Mouse (Mus musculus) thymus, postnatal 0 days (tissue): ENCODE results near the gene Gnao1. TPM values are rescaled to one million over a fixed set of nuclear protein-coding genes. Genes with fewer than 3 reads are reported as not detected.
A peak's percentile ranks its signal among the peaks of the same experiment; 100 is the strongest.

Experiments
- DNase-seq: peaks from one replicate; pipeline ENCODE4 v3.0.0-alpha.2; 2015; ENCODE audit warnings: low spot score
- polyA plus RNA-seq: library from polyadenylated mRNA; unstranded; fragments of >200 nt; fragmentation: Nextera tagmentation; extraction: Ambion mirVana; gene quantifications from 2 replicates; pipeline ENCODE4 v1.2.1, GENCODE M21; 2015

Gnao1 gene
- polyA plus RNA-seq, 1 experiment from 2014 or later: 0.60 TPM

DNA sequence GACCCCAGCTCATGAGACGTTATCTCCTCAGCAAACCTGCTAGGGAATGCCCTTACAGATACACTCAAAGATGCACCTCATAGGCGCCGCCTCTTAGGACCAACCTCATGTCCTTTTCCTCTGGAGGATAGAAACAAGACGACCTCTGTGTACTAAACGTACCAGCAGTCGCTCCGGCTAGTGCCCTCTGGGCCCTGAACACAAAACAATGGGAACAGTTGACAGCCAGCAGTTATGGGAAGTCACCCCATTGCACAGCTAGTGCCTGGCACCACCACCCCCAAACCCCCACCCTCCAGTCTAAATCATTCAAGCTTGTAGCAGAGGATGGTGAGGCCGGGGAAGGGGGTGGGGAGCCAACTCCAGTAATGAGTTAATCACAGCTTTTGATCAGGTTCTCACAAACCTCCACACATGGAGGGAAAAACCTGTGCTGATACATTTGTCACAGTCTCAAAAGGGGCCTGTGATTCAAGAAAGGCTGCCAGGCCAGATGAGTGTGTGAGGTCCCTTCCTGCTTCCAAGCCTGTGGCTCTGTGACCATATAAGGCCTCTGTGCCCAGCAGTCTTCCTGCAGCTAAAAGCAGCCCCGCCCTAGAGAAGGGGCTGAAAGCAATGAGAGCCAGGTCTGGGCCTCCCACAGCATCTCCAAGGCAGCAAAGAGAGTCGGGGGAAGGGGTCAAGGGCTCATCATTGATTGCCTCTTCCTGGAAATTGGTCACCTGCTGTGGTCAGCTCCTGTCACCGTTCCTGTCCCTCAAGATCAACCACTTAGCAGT lies 79.1 kb downstream of the Gnao1 start:
- no peak for DNase-seq

DNA sequence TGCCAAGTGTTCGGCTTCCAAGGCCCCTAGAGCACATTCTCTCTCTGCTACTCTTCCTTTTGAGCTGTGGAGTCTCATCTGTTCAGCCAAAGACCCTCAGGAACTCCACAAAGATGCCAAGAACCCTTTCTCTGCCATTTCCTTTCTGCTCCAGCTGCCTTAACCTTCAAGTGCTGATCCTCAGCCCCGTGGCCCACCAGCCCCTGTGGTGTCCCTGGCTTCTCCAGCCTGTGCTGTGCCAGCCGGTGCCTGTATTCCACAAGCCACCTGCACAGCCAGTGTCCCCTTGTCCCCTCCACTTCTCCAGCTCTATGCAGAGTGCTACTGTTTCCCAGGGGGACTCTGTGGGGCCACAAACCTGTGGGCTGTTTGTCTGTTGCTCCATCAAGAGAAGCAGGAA lies 83.8 kb downstream of the Gnao1 start:
- no peak for DNase-seq

DNA sequence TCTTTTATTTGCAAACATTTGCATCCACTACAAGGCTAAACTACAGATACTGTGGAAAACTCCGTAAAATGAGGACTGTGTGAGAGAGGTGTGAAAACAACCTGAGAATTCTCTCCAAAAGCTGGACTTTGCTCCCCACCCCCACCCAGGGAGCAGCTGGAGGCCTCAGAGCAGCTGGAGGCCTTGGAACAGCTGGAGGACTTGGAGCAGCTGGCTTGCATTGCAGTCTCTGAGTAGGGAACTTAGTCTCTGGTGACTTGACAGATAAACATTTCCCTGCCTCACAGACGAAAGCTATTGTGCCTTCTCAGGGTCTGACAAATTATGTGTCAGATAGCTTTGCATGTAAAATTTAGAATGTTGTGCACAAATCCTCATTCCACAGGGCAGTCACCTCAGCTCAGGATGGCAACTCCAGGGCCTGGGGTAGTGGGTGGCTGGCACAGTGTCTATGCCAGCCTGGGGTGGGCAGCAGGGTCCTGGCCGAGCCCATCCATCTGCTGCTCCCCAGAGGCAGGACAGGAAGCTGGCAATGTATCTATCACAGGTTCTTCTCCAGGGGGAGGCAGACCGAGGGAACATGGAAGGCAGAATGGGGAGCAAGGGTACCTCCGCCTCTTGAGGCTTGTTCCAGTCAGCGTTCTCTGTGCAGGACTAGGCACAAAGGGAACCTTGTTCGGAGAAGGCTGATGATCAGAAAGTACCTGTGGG lies 87.2 kb downstream of the Gnao1 start:
- DNase-seq: no peak

- no peak for DNase-seq
Measured at GRCm38 (mm10) chr8:93898570-93898969, 88.8 kb downstream of the Gnao1 start.

DNA sequence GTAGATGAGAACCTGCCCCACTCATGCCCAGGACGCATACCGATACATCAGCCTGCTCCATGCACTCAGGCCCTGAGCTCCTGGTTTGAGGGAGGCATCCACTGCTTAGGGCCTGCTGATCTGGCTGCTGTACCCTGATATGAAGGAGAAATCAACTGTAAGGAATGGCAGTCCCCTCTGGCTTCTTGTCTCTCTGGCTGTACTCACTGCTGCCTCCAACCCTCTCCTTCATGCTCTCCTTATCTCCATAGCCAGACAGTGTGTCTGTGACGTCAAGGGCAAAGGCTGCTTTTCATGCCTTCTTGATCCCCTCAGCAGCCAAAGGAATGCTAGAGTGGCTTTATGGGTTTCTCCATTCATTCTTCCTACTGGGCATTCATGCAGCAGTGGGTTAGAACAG lies 92.3 kb downstream of the Gnao1 start:
- no peak for DNase-seq

- no peak for DNase-seq
Measured at GRCm38 (mm10) chr8:93906961-93907360, 97.2 kb downstream of the Gnao1 start.

DNA sequence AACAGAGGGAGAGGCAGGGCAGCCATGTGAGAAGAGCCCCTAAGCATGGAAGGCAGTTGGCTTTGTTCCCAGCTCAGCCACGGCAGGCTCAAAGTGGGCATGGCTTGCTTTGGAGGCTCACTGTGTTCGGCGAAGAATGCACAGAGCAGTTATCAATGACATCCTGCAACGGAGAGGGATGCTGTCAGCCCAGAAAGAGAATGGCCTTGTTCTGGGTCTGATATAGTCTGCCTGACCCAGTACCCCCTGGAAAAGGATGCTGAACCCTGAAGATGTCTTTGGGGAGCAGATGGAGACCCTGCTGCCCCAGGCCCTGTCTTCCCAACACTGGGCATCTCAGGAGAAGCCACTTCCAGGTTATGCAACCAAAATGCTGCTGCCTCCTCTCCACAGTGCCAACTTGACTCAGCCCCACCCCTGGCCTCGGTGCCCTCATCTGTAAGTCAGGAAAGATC lies 98.2 kb downstream of the Gnao1 start:
- no peak for DNase-seq

GRCm38 (mm10) chr8:93908546-93908945 lies 98.8 kb downstream of the Gnao1 start:
- no peak for DNase-seq

DNA sequence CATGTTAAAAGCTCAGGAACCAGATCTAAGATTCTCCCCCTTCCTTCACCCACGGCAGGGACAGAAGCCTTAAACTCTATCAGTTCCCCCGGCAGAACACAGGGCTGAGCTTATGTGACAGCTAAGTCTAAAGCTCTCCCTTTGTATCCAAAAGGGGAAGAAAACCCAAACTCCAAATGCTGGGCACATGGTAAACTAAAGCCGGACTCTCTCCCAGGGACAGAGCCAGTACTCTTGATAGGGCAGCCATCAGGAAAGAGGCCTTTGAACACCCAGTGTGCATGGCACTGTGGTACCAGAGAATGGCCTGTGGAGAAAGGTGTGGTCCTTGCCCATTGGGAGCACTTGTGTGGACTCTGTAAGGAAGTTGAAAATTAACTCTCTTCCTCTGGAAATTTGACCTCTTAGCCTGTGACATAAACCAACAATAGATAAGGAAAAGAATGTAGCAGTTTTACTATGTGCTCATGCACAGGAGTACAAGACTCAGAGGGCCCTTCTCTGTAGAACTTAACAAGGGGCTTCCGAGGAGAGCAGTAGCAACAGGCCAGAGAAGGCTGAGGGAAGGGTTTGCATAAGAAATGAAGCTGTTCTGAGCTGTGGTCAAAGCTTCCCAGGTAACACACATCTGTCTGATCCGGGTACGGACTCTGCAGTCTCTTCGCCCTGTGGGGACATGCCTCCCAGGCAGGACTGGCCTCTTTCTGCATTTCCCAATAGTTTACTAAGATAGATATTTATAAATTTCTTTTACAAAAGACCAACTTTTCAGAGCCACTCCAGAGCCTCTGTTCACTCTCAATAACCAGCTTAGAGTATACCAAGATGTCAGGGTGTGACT lies 102.2 kb downstream of the Gnao1 start:
- DNase-seq: no peak

- DNase-seq: no peak
Measured at GRCm38 (mm10) chr8:93917859-93918421, 108.2 kb downstream of the Gnao1 start.

DNA sequence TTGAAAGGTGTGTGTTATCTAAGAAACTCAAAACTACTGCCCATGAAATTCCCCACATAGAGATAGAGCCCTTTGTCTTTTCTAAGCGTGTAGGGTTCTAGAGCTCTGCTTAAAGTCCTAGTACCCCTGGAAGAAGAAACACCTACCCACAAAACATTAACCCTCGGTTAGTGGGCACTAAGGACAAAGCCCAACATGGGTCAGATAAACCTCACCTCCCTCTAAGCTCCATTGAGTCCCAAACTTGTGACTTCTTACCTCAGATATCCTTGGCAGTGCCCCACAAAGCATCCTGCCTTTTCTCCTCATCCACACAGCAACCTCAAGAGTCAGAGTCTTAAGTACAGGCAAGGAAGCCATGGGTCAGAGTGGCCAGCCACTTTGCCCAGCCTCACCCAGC lies 108.8 kb downstream of the Gnao1 start:
- DNase-seq: no peak

DNA sequence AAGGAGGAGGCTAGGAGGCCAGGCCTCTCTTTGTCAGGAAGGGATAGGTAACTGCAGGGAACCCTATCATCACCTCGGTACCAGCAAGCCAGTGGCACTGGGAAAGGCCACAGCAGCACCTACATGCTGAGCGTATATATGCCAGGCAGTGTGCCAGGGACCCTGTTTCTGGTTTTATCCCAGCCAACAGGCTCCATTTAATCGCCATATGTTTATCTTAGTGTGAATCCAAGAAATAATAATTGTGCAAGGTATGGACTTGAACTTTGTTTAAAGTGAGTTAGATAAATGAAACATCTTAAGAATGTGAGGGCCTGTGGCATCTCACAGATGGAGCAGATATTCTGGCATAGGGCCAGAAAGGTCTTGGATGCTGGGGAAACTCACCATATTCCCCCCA lies 109.7 kb downstream of the Gnao1 start:
- DNase-seq: no peak

- DNase-seq: no peak
Measured at GRCm38 (mm10) chr8:93919916-93920589, 110.3 kb downstream of the Gnao1 start.

GRCm38 (mm10) chr8:93920590-93920948 lies 110.8 kb downstream of the Gnao1 start:
- no peak for DNase-seq

DNA sequence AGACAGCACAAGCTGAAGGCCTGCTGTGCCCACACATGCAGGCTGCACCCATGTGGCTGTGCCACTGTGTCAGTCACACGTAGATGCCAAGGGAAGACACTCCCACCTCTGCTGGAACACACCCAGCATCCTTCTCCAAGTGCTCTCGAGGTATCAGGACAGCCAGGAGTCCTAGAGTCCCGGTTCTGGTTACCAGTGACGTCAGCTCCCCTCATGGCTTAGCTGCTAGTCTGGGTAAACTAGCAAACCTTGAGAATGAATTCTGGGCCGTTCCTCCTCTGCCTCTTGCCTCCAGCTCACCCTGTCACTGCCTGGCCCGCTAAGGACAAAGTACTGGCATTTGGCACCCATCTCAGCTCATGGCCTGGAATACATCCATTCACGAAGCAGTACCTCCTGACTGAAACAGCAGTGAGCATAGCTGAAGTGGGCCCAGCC lies 114.2 kb downstream of the Gnao1 start:
- no peak for DNase-seq

DNA sequence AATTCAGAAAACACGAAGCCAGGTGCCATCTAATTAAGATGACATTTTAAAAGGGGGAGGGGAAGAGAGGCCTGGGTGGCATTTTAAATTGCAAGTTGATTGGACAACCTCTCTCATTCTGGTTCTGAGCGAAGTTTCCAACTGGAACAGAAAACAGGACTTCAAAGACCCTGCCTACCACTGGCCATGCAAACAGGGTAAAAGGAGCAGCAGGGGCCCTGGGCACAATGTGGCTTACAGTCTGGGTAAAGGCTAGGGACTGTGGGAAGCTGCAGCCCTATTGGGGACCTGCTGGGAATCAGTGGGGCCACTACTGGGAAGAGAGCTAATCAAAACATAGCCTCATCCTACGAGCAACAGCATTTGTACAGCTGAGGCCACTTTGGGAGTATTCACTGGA lies 115.7 kb downstream of the Gnao1 start:
- DNase-seq: no peak

GRCm38 (mm10) chr8:93929233-93929632 lies 119.5 kb downstream of the Gnao1 start:
- no peak for DNase-seq

- DNase-seq: no peak
Measured at GRCm38 (mm10) chr8:93931336-93931735, 121.6 kb downstream of the Gnao1 start.

- peak; percentile 67 for DNase-seq
Measured at GRCm38 (mm10) chr8:93932873-93933272, 123.1 kb downstream of the Gnao1 start.

DNA sequence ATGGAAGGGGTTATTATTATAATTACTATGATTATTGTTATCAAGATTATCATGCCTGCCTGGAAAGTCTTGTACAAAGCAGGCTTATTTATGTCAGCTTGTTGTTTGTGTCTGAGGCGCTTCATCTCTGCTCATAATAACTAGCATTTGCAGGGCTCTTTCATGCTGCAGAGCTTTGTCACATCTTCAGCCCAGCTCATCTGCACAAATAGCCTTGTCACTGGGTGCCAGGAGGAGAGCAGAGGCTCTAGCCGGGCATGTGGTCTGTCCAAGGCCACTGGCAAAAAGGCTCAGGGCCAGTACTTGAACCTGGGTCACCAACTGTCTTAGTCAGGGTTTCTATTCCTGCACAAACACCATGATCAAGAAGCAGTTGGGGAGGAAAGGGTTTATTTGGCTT lies 123.5 kb downstream of the Gnao1 start:
- DNase-seq: no peak

GRCm38 (mm10) chr8:93938193-93938592 lies 128.4 kb downstream of the Gnao1 start:
- no peak for DNase-seq
